Mouse (Mus musculus): ENCODE data around the gene Stard3nl. TPM values are rescaled to one million over a fixed set of nuclear protein-coding genes. Genes with fewer than 3 reads are reported as not detected.
"Not testable (repeated sequence)": the region's sequence is repeated elsewhere in the genome, so short reads cannot be mapped to it uniquely, and the experiment has no call there.

Gene Stard3nl
- polyA plus RNA-seq, 1 experiment, result 23.4 TPM

DNA sequence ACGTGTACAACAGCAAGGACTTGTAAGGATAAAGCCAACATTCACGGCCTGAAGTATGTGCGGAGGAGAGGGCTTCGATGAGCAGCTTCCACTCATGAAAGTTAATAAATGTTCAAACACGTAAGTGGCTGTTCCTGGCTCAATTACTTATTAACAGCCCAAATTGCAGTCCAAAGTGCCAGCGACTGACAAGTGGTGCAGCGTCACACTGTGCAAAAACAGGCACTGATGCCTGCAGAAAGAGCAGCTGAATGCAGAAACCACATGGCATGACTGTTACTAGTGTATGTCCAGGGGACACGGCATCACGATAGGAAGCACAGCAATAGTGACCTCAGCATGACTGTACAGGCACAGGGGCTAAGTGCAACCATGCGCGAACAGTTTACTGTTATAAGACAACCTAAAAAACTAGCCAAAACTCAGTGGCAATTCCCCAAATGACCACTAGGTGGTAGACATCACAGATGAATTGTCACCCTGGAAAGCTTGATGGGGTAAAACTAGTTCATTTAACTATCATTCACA is 31.3 kb downstream of the Stard3nl start:
- no peaks in the 10 kb centered on the region for H3K4me1 ChIP-seq (ENCODE audit: control insufficient read depth, insufficient read depth, insufficient read length, low read length)
- no peak overlapping the region for H3K4me3 ChIP-seq (ENCODE audit: insufficient read depth, low read depth, low read length)
- no peak overlapping the region for H3K27ac ChIP-seq (replicated peaks; ENCODE audit: low read depth, low read length)

- peaks cover 3% of the 10 kb centered on the region; the same call in 1 of the 2 replicates for H3K4me1 ChIP-seq (ENCODE audit: control insufficient read depth, insufficient read depth, insufficient read length, low read length)
- H3K4me3 ChIP-seq (ENCODE audit: insufficient read depth, low read depth, low read length), result no peak overlapping the region
- no peak overlapping the region for H3K27ac ChIP-seq (replicated peaks; ENCODE audit: low read depth, low read length)
Measured at GRCm38 (mm10) chr13:19362358-19362757, 33.2 kb downstream of the Stard3nl start.

DNA sequence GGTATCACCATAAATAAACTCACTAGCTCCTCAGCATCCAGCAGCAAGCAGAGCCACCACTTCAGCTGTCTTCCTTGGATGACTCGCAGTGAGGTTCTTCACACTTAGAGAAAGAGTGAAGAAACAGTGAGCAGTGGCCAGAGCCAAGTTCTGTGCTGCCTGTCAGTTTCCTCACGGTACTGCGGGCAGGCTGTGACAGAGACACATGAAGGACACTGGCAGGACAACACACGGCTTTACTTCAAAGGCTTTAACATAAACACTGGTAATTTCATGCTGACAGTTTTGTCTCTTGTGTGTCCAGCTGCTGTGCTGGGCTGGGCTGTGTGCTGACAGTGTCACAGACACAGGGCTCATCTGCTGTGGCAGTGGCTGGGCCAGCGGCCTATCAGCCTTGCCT is 37.6 kb downstream of the Stard3nl start:
- Histone ChIP-seq H3K4me3 (ENCODE audit: insufficient read depth, low read depth, low read length) (no peak overlapping the region), H3K4me1 (ENCODE audit: control insufficient read depth, insufficient read depth, insufficient read length, low read length) (peaks cover 8% of the 10 kb centered on the region), H3K27ac (replicated peaks; ENCODE audit: low read depth, low read length) (no peak overlapping the region; the same call in 1 of the 2 replicates)

DNA sequence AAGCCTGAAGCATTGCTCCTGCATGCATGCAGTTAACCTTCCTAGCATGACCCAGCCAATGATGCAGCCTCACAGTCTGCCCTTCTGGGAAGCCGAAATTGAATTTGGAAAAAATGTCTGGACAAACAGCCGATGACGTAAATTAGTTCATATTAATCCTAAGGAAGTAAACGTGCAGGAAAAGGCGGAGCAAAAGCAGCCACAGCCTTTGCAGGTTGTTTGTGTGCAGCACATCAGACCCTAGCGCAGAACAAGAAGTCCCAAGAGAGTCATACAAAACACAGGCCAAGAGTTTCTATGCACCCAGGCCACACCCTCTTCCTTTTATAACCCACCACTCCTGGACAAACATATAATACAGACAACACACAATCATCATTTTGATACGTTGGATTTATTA is 38.3 kb downstream of the Stard3nl start:
- Histone ChIP-seq H3K4me1 (ENCODE audit: control insufficient read depth, insufficient read depth, insufficient read length, low read length) (peaks cover 8% of the 10 kb centered on the region), H3K4me3 (ENCODE audit: insufficient read depth, low read depth, low read length) (no peak overlapping the region), H3K27ac (replicated peaks; ENCODE audit: low read depth, low read length) (no peak overlapping the region)

- Histone ChIP-seq H3K4me3 (ENCODE audit: insufficient read depth, low read depth, low read length) (no peak overlapping the region), H3K4me1 (ENCODE audit: control insufficient read depth, insufficient read depth, insufficient read length, low read length) (peaks cover 8% of the 10 kb centered on the region), H3K27ac (replicated peaks; ENCODE audit: low read depth, low read length) (0 out of 2 replicates have a peak overlapping the region, but pooled peaks have one; percentile 10)
Measured at GRCm38 (mm10) chr13:19356720-19357119, 38.9 kb downstream of the Stard3nl start.

- no peak overlapping the region for H3K27ac ChIP-seq (replicated peaks; ENCODE audit: low read depth, low read length)
- no peak overlapping the region for H3K4me3 ChIP-seq (ENCODE audit: insufficient read depth, low read depth, low read length)
- peaks cover 8% of the 10 kb centered on the region for H3K4me1 ChIP-seq (ENCODE audit: control insufficient read depth, insufficient read depth, insufficient read length, low read length)
Measured at GRCm38 (mm10) chr13:19356120-19356519, 39.5 kb downstream of the Stard3nl start.

- peaks cover 5% of the 10 kb centered on the region for H3K4me1 ChIP-seq (ENCODE audit: control insufficient read depth, insufficient read depth, insufficient read length, low read length)
- H3K27ac ChIP-seq (replicated peaks; ENCODE audit: low read depth, low read length), result no peak overlapping the region
- no peak overlapping the region for H3K4me3 ChIP-seq (ENCODE audit: insufficient read depth, low read depth, low read length)
Measured at GRCm38 (mm10) chr13:19352795-19353194, 42.8 kb downstream of the Stard3nl start.

DNA sequence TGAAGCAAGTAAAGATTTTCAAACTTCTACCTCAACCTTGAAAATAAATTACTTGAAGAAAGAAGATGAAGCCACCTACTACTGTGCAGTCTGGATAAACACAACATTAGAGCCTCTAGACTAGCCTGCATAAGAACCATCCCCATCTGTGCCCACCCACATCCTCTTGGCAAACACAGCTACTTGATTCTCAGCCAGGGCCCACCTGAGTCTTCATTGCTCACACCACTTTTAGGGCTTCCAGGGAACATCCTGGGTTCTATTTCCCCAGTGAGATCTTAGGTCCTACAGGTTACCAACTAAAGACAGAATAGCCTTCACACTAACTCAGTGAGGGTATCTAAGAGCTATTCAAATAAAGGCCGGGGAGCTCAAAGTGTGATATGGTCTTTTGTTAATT is 55.2 kb downstream of the Stard3nl start:
- H3K4me3 ChIP-seq (ENCODE audit: insufficient read depth, low read depth, low read length); H3K4me1 ChIP-seq (ENCODE audit: control insufficient read depth, insufficient read depth, insufficient read length, low read length); H3K27ac ChIP-seq (replicated peaks; ENCODE audit: low read depth, low read length): not testable (repeated sequence)

DNA sequence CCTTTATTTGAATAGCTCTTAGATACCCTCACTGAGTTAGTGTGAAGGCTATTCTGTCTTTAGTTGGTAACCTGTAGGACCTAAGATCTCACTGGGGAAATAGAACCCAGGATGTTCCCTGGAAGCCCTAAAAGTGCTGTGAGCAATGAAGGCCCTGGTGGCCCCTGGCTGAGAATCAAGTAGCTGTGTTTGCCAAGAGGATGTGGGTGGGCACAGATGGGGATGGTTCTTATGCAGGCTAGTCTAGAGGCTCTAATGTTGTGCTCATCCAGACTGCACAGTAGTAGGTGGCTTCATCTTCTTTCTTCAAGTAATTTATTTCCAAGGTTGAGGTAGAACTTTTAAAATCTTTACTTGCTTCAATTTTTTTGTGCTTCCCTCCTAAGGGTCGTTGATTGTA is 59.3 kb downstream of the Stard3nl start:
- H3K4me1 ChIP-seq (ENCODE audit: control insufficient read depth, insufficient read depth, insufficient read length, low read length); H3K27ac ChIP-seq (replicated peaks; ENCODE audit: low read depth, low read length); H3K4me3 ChIP-seq (ENCODE audit: insufficient read depth, low read depth, low read length): not testable (repeated sequence)

Other genes with a start within 250 kb of the Stard3nl start
- 5.4 and 8.3 TPM in 2 replicates for gene Epdr1, start 224.1 kb upstream of the Stard3nl start, polyA plus RNA-seq (2012; ENCODE audit: insufficient read depth, insufficient read length, missing spikeins)
- 0.63 and 2.9 TPM in 2 replicates for gene Sfrp4, start 227.3 kb upstream of the Stard3nl start, polyA plus RNA-seq (2012; ENCODE audit: insufficient read depth, insufficient read length, missing spikeins)

All from brown adipose tissue, adult 24 weeks (tissue).